8 mouse cellular contexts compared by ENCODE assay signal in the genomic region with DNA sequence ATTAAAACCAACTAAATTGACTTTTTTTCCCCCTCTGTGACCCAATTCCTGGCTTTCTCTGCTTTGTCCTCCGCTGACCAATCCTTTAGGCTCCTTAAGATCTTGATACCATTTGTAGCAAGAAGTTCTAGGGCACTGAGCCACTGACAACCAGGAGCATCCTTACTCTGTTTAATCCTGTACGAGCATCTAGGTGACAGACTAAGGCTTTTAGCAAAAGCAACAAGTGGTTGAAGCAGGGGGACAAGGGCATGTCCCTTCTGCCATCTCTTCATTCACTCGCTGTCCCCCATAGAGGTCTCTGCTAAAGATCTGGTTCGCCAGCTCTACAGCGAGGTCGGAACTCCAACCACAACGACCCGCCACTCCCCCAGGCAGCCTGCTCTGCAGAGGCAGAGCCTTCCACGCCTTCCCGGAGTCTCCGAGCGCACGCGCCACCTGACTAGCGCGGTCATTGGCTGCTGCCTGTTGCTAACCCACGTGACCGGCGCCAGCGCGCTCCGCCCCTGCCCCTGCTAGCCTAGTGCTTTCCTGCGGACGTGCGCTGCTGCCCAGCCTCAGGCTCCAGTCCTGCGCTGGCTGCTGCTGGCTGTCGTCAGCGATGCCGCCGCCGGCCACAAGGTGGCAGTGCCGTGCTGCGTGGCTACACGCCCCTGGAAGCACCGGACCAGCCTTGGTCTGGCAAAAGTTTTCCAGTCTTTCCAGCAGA.
DNase-seq lines count a peak whose midpoint lies in the region; ATAC-seq lines count a peak whose summit lies in the region.

No protein-coding gene starts in this region.

- H3K27ac ChIP-seq in hindbrain, embryonic 13.5 days: no peak overlapping the region

- peak overlapping the region; percentile 34 for H3K4me3 ChIP-seq in hindbrain, embryonic 13.5 days

- peak; percentile 99 for ATAC-seq in hindbrain, embryonic 13.5 days (ENCODE audit: low FRiP score)

- peaks cover 18% of the 10 kb centered on the region for H3K4me1 ChIP-seq in hindbrain, embryonic 13.5 days (replicated peaks)

- WGBS in hindbrain, embryonic 13.5 days: 1% methylated on average over 35 of the region's 35 CpGs

- peak; percentile 88 for DNase-seq in NIH3T3 (ENCODE audit: low read depth)
- DNase-seq in cerebellum, postnatal 10 days: peak; percentile 99 to 100
- peak; percentile 96 to 99 for DNase-seq in frontal cortex, postnatal 14 days (ENCODE audit: low spot score in 2 of 2)
- DNase-seq in layer of hippocampus, postnatal 25 days (ENCODE audit: extremely low spot score in 1 of 2, low spot score in 1 of 2): peak; percentile 99 to 100
- peak; percentile 99 for DNase-seq in lung, postnatal 25 days (ENCODE audit: low spot score)
- peak; percentile 99 for DNase-seq in retina, embryonic 14.5 days (ENCODE audit: low spot score)
- peak; percentile 99 for DNase-seq in thymus, postnatal 4 days

- H3K9ac ChIP-seq in hindbrain, embryonic 13.5 days: 0 out of 2 replicates have a peak overlapping the region, but pooled peaks have one; percentile 53

- peak overlapping the region; percentile 61 for H3K4me2 ChIP-seq in hindbrain, embryonic 13.5 days

- H3K36me3 ChIP-seq in hindbrain, embryonic 13.5 days: no peaks in the 10 kb centered on the region

- H3K27me3 ChIP-seq in hindbrain, embryonic 13.5 days: peaks cover 43% of the 10 kb centered on the region

- H3K9me3 ChIP-seq in hindbrain, embryonic 13.5 days: no peaks in the 10 kb centered on the region
